Comparison of ENCODE assay signal across 8 mouse cellular contexts in the genomic region with DNA sequence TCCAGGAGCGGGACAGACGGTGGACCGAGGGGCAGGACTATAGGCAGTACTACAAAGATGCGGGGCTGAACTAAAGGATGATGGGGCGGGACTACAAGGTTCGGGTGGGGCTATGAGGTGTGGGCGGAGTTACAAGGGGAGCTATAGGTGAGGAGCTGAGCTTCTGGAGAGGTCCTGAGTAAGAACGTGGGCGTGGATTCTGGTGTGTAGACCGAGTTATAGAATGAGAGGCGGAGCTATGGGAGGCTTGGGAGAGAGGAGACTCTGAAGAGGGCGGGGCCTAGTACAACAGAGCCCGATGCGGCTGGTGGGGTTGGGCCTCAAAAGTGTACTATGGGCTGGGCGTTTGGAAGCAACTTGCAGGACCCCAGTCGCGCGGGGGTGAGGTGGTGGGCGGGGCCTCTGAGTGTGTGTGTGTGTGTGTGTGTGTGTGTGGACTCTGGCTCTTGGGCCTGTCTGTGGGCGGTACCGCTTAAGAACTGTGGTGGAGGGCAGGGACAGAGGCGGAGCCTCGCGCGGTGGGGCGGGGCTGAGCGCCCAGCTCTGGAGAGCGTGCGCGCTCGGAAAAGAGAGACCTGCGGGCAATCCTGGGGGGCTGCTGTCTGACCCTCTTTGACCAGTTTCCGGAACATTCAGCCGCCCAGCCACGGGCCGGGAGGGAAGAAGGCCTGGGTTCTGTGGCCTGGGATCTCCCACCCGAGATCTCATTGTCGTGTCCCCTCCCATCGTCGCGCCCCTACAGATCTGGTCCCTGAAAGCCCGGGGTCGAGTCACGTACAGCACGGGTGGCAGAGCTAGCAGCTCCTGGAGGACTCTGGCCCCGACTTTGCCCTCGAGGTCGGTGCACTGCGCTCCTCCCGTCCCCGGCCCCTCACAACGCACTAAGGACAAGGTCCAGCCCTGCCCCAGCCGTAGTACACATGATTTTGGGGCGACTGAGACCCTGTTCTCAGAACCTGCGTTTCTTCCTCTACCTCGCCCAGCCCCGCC. TPM values are rescaled to one million over a fixed set of nuclear protein-coding genes. Genes with fewer than 3 reads are reported as not detected.
DNase-seq lines count a peak whose midpoint lies in the region; ATAC-seq and TF ChIP-seq lines count a peak whose summit lies in the region.

No protein-coding gene starts in this region.

- peak; percentile 93 for DNase-seq in c-Kit-positive CD71-positive TER-119-negative erythroid progenitor cells, embryonic 14.5 days (ENCODE audit: low read depth)
- peak; percentile 96 for DNase-seq in forebrain, embryonic 11.5 days (ENCODE audit: low spot score)
- peak; percentile 78 for DNase-seq in heart, postnatal 0 days (ENCODE audit: low spot score)
- peak; percentile 92 to 95 for DNase-seq in kidney, postnatal 4 days
- peak; percentile 94 for DNase-seq in testis, postnatal 10 days (ENCODE audit: low spot score)

- ATAC-seq in forebrain, embryonic 11.5 days (replicated peaks; ENCODE audit: low FRiP score): peak; percentile 86
- peak; percentile 78 for ATAC-seq in heart, postnatal 0 days (ENCODE audit: insufficient read depth, low read depth)
- peak; percentile 80 for ATAC-seq in liver, embryonic 16.5 days (ENCODE audit: low read depth)
- ATAC-seq in neural tube, embryonic 14.5 days (ENCODE audit: low read depth): peak; percentile 80

- peak overlapping the region; percentile 86 for H3K4me3 ChIP-seq in E14TG2a.4 (replicated peaks; ENCODE audit: low read length)
- peak overlapping the region; percentile 58 for H3K4me3 ChIP-seq in forebrain, embryonic 11.5 days (ENCODE audit: low read depth, low read length)
- peak overlapping the region; percentile 54 for H3K4me3 ChIP-seq in heart, postnatal 0 days (ENCODE audit: low read depth, low read length)
- peak overlapping the region; percentile 63 for H3K4me3 ChIP-seq in liver, embryonic 16.5 days (ENCODE audit: low read depth, low read length)
- H3K4me3 ChIP-seq in neural tube, embryonic 14.5 days (ENCODE audit: low read depth, low read length): peak overlapping the region; percentile 55

- WGBS in forebrain, embryonic 11.5 days: 1% methylated on average over 55 of the region's 57 CpGs
- 1% methylated on average over 42 of the region's 57 CpGs for WGBS in heart, postnatal 0 days
- 2% methylated on average over 57 of the region's 57 CpGs for WGBS in liver, embryonic 16.5 days (ENCODE audit: insufficient replicate concordance)
- WGBS in neural tube, embryonic 14.5 days: under 1% methylated on average over 57 of the region's 57 CpGs

- no peak overlapping the region for H3K27ac ChIP-seq in forebrain, embryonic 11.5 days (ENCODE audit: low read depth, low read length)
- no peak overlapping the region for H3K27ac ChIP-seq in heart, postnatal 0 days (ENCODE audit: low read depth)
- peak overlapping the region; percentile 75 for H3K27ac ChIP-seq in liver, embryonic 16.5 days (ENCODE audit: low read length)
- H3K27ac ChIP-seq in neural tube, embryonic 14.5 days (ENCODE audit: low read depth, low read length): no peak overlapping the region

- no peak for TF ChIP-seq CTCF in E14TG2a.4 (conservative IDR thresholded peaks at IDR 0.05; ENCODE audit: low read length)
- no peak for TF ChIP-seq CTCF in heart, postnatal 0 days (IDR thresholded peaks at IDR 0.05; ENCODE audit: low read depth)

- no peaks in the 10 kb centered on the region for H3K9me3 ChIP-seq in E14TG2a.4 (ENCODE audit: low read length)
- H3K9me3 ChIP-seq in forebrain, embryonic 11.5 days (ENCODE audit: control insufficient read depth, low read length): no peaks in the 10 kb centered on the region
- H3K9me3 ChIP-seq in heart, postnatal 0 days (replicated peaks; ENCODE audit: control insufficient read depth, low read length): no peaks in the 10 kb centered on the region
- no peaks in the 10 kb centered on the region for H3K9me3 ChIP-seq in liver, embryonic 16.5 days (replicated peaks; ENCODE audit: control insufficient read depth, low read length)
- H3K9me3 ChIP-seq in neural tube, embryonic 14.5 days (ENCODE audit: control insufficient read depth, low read length): no peaks in the 10 kb centered on the region

- H3K4me2 ChIP-seq in forebrain, embryonic 11.5 days (ENCODE audit: low read depth, low read length, severe bottlenecking): peak overlapping the region; percentile 82
- peak overlapping the region; percentile 76 for H3K4me2 ChIP-seq in heart, postnatal 0 days (ENCODE audit: low read depth, low read length)
- peak overlapping the region; percentile 89 for H3K4me2 ChIP-seq in liver, embryonic 16.5 days (ENCODE audit: low read depth, low read length)
- peak overlapping the region; percentile 79 for H3K4me2 ChIP-seq in neural tube, embryonic 14.5 days (ENCODE audit: low read depth, low read length)

- H3K4me1 ChIP-seq in E14TG2a.4 (replicated peaks; ENCODE audit: low read depth, low read length): peaks cover 61% of the 10 kb centered on the region
- H3K4me1 ChIP-seq in forebrain, embryonic 11.5 days (replicated peaks; ENCODE audit: control insufficient read depth, insufficient read depth, low read length): peaks cover 22% of the 10 kb centered on the region
- peaks cover 19% of the 10 kb centered on the region for H3K4me1 ChIP-seq in heart, postnatal 0 days (ENCODE audit: control insufficient read depth, insufficient read depth)
- H3K4me1 ChIP-seq in liver, embryonic 16.5 days (ENCODE audit: control insufficient read depth, low read depth, low read length): peaks cover 38% of the 10 kb centered on the region
- H3K4me1 ChIP-seq in neural tube, embryonic 14.5 days (ENCODE audit: control insufficient read depth, insufficient read depth, low read length): peaks cover 11% of the 10 kb centered on the region

- H3K27me3 ChIP-seq in E14TG2a.4 (ENCODE audit: insufficient read depth, low read length): peaks cover 53% of the 10 kb centered on the region
- H3K27me3 ChIP-seq in forebrain, embryonic 11.5 days (ENCODE audit: control insufficient read depth, insufficient read depth, low read length): peaks cover 25% of the 10 kb centered on the region
- peaks cover 43% of the 10 kb centered on the region for H3K27me3 ChIP-seq in heart, postnatal 0 days (ENCODE audit: control insufficient read depth, insufficient read depth, low read length)
- peaks cover 38% of the 10 kb centered on the region for H3K27me3 ChIP-seq in liver, embryonic 16.5 days (ENCODE audit: control insufficient read depth, insufficient read depth, low read depth, low read length)
- peaks cover 9% of the 10 kb centered on the region for H3K27me3 ChIP-seq in neural tube, embryonic 14.5 days (ENCODE audit: control insufficient read depth, insufficient read depth, low read length)

- no peak for TF ChIP-seq EP300 in heart, postnatal 0 days (IDR thresholded peaks at IDR 0.05; ENCODE audit: low read depth)

- peak overlapping the region; percentile 59 for H3K9ac ChIP-seq in forebrain, embryonic 11.5 days (ENCODE audit: low read length)
- H3K9ac ChIP-seq in heart, postnatal 0 days (replicated peaks; ENCODE audit: low read depth, low read length): peak overlapping the region; percentile 28; the same call in 1 of the 2 replicates
- peak overlapping the region; percentile 25 for H3K9ac ChIP-seq in liver, embryonic 16.5 days (ENCODE audit: low read depth, low read length)
- peak overlapping the region; percentile 66 for H3K9ac ChIP-seq in neural tube, embryonic 14.5 days (replicated peaks; ENCODE audit: low read depth, low read length)

- no peaks in the 10 kb centered on the region for H3K36me3 ChIP-seq in E14TG2a.4 (ENCODE audit: insufficient read depth, low read length)
- no peaks in the 10 kb centered on the region for H3K36me3 ChIP-seq in forebrain, embryonic 11.5 days (ENCODE audit: control insufficient read depth, insufficient read depth, low read length)
- no peaks in the 10 kb centered on the region for H3K36me3 ChIP-seq in heart, postnatal 0 days (replicated peaks; ENCODE audit: control insufficient read depth, insufficient read depth, low read length)
- no peaks in the 10 kb centered on the region for H3K36me3 ChIP-seq in liver, embryonic 16.5 days (ENCODE audit: control insufficient read depth, insufficient read depth)
- no peaks in the 10 kb centered on the region for H3K36me3 ChIP-seq in neural tube, embryonic 14.5 days (ENCODE audit: control insufficient read depth, insufficient read depth, low read length)

RNA-seq across cellular contexts. Expression of a gene that starts 7.5 kb away (rescaled TPM):
- 15.9 and 17.4 TPM in 2 replicates for polyA plus RNA-seq in forebrain, embryonic 11.5 days (2014; fragmentation: Nextera tagmentation; extraction: Ambion mirVana)
- total RNA-seq in heart, postnatal 0 days (2014; rRNA removed; ENCODE audit: low replicate concordance): 3.0 and 5.6 TPM in 2 replicates
- 2.3 and 3.2 TPM in 2 replicates for polyA plus RNA-seq in heart, postnatal 0 days (2015; fragmentation: Nextera tagmentation; extraction: Ambion mirVana)
- 7.5 and 9.0 TPM in 2 replicates for polyA plus RNA-seq in liver, embryonic 16.5 days (2015; fragmentation: Nextera tagmentation; extraction: Ambion mirVana)
- 20.2 and 23.4 TPM in 2 replicates for polyA plus RNA-seq in neural tube, embryonic 14.5 days (2014; fragmentation: Nextera tagmentation; extraction: Ambion mirVana)

RNA-seq across cellular contexts. Expression of a gene that starts 10.9 kb away (rescaled TPM):
- polyA plus RNA-seq in forebrain, embryonic 11.5 days (2014; fragmentation: Nextera tagmentation; extraction: Ambion mirVana): not detected in 2 replicates
- 0.08 TPM in 1 of 2 replicates, not detected in the other for total RNA-seq in heart, postnatal 0 days (2014; rRNA removed; ENCODE audit: low replicate concordance)
- not detected in 2 replicates for polyA plus RNA-seq in heart, postnatal 0 days (2015; fragmentation: Nextera tagmentation; extraction: Ambion mirVana)
- 0.06 and 0.35 TPM in 2 replicates for polyA plus RNA-seq in liver, embryonic 16.5 days (2015; fragmentation: Nextera tagmentation; extraction: Ambion mirVana)
- not detected in 2 replicates for polyA plus RNA-seq in neural tube, embryonic 14.5 days (2014; fragmentation: Nextera tagmentation; extraction: Ambion mirVana)

RNA-seq across cellular contexts. Expression of a gene that starts 20.9 kb away (rescaled TPM):
- polyA plus RNA-seq in forebrain, embryonic 11.5 days (2014; fragmentation: Nextera tagmentation; extraction: Ambion mirVana): 58.9 and 61.6 TPM in 2 replicates
- 36.6 and 39.3 TPM in 2 replicates for total RNA-seq in heart, postnatal 0 days (2014; rRNA removed; ENCODE audit: low replicate concordance)
- 30.2 and 32.5 TPM in 2 replicates for polyA plus RNA-seq in heart, postnatal 0 days (2015; fragmentation: Nextera tagmentation; extraction: Ambion mirVana)
- 12.2 and 13.9 TPM in 2 replicates for polyA plus RNA-seq in liver, embryonic 16.5 days (2015; fragmentation: Nextera tagmentation; extraction: Ambion mirVana)
- 72.2 and 75.6 TPM in 2 replicates for polyA plus RNA-seq in neural tube, embryonic 14.5 days (2014; fragmentation: Nextera tagmentation; extraction: Ambion mirVana)

RNA-seq across cellular contexts. Expression of a gene that starts 36.6 kb away (rescaled TPM):
- 31.0 and 34.1 TPM in 2 replicates for polyA plus RNA-seq in forebrain, embryonic 11.5 days (2014; fragmentation: Nextera tagmentation; extraction: Ambion mirVana)
- 26.6 and 56.3 TPM in 2 replicates for total RNA-seq in heart, postnatal 0 days (2014; rRNA removed; ENCODE audit: low replicate concordance)
- 50.3 and 54.0 TPM in 2 replicates for polyA plus RNA-seq in heart, postnatal 0 days (2015; fragmentation: Nextera tagmentation; extraction: Ambion mirVana)
- 31.4 and 32.1 TPM in 2 replicates for polyA plus RNA-seq in liver, embryonic 16.5 days (2015; fragmentation: Nextera tagmentation; extraction: Ambion mirVana)
- 36.5 and 41.2 TPM in 2 replicates for polyA plus RNA-seq in neural tube, embryonic 14.5 days (2014; fragmentation: Nextera tagmentation; extraction: Ambion mirVana)

RNA-seq across cellular contexts. Expression of a gene that starts 42.1 kb away (rescaled TPM):
- polyA plus RNA-seq in forebrain, embryonic 11.5 days (2014; fragmentation: Nextera tagmentation; extraction: Ambion mirVana): 6.3 and 7.2 TPM in 2 replicates
- total RNA-seq in heart, postnatal 0 days (2014; rRNA removed; ENCODE audit: low replicate concordance): 4.5 and 38.1 TPM in 2 replicates
- polyA plus RNA-seq in heart, postnatal 0 days (2015; fragmentation: Nextera tagmentation; extraction: Ambion mirVana): 3.0 and 3.6 TPM in 2 replicates
- polyA plus RNA-seq in liver, embryonic 16.5 days (2015; fragmentation: Nextera tagmentation; extraction: Ambion mirVana): 11.6 and 13.5 TPM in 2 replicates
- 8.9 and 9.3 TPM in 2 replicates for polyA plus RNA-seq in neural tube, embryonic 14.5 days (2014; fragmentation: Nextera tagmentation; extraction: Ambion mirVana)
